Mouse (Mus musculus) retina, postnatal 7 days (tissue): Measurements from ENCODE around the gene Gm5478.
"Not testable (repeated sequence)": the region's sequence is repeated elsewhere in the genome, so short reads cannot be mapped to it uniquely, and the experiment has no call there.

Source experiments
- DNase-seq: peaks from one replicate; pipeline ENCODE4 v3.0.0-alpha.2; 2012; ENCODE audit warnings: low read depth, low spot score

Gm5478 gene

DNA sequence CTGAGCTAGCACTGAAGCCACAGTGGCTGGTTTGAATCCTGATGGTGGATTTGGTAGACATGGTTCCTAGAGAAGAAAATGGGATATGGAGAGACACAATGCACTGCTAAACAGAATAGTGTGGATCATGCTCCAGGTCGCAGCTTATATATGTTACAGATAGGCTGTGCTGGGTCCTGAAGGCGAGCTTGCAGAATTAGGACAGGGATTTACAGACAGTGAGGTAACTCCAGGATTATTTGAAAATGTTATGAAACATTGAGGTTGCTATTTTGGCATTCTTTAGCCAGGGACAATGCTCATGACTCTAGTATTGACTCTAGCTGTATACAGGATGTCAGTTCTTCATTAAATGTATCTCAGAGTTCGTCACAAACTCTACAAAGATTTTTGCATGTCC lies at the start of gene Gm5478:
TSS of gene Gm5478 (minus strand) at position 101 of the 400 bp plus-strand sequence.
- no peak for DNase-seq

DNA sequence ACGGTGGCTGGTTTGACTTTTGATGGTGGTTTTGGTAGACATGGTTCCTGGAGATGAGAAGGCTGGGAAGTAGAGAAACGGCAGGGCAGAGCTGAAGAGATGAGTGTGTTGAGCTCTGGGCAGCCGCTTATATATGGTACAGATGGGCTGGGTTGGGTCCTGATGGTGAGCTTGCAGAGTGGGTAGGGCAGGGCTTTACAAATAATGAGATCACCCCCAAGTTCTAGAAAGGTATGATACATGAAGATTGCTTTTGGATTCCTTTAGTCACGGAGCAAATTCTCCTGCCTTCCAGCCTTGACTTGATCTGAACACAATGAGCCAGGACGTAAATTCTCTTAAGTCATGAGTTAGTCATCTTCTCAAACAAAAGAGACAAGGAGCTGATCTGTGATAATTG lies 47.0 kb upstream of the Gm5478 start, which contains the start of gene Krt6a:
TSS of gene Krt6a (minus strand) at position 101 of the 400 bp plus-strand sequence.
- DNase-seq: no peak

DNA sequence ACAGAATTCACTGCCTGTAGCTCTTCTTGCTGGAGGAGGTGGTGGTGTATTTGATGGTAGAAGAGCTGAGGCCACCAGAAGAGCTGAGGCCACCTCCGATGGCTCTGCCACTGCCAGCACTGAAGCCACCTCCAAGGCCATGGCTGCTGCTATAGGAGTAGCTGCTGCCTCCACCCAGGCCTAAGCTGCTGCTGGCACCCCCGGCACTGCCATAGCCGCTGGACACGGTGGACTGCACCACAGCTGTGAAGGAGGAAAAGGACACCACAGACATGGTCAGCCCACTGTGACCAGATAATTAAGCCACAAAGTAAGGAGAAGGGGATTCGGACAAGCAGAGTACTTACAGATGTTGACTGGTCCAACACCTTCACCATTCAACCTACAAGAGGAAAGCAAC lies 43.3 kb upstream of the Gm5478 start:
- DNase-seq: not testable (repeated sequence)

DNA sequence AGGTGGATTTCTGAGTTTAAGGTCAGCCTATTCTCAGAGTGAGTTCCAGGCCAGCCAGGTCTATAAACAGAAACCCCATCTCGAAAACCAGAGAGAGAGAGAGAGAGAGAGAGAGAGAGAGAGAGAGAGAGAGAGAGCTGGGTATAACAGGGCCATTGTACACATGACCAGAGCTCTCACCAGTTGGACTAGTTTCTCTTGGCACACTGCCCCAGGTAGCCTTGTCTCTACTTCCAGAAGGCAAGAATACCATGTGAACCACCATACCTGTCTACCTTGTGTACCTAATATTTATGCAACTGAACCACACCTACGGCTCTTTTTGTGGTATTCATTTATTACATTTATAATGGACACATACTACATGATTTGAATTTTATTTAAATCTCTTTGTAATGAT lies 41.0 kb upstream of the Gm5478 start:
- no peak for DNase-seq

DNA sequence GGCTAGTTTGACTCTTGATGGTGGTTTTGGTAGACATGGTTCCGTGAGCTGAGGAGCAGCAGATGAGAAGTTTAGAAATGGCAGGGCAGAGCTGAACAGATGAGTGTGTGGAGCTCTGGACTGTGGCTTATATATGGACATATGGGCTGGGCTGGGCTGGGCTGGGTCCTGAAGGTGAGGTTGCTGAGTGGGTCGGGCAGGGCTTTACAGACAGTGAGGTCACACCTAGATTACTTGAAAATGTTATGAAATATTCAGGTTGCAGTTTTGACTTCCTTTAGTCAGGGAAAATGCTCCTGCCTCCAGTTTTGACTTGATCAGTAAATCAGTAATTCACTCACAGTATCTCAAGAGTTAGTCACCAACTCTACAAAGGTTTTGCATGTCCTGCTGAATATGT lies 33.0 kb upstream of the Gm5478 start, which contains the start of gene Krt6b:
TSS of gene Krt6b (minus strand) at position 101 of the 400 bp plus-strand sequence.
- no peak for DNase-seq

DNA sequence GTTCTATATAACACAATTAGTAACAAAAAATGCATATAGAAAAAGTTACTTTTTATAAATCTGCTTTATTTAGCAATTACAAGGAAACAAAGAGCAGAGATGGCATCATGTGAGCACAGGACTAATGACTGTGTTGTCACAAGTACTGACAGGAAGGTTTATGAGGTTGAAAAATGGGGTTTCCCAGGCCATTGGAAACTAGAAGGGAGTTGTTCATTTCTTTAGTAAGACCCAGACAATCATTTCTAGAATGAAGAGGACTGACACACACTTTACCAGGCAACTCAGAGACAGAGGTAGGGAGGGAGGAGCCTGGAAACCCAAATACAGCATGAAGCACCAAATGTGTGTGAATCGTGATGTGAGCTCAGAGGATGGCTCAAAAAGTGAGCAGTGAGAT lies 28.8 kb upstream of the Gm5478 start:
- no peak for DNase-seq

DNA sequence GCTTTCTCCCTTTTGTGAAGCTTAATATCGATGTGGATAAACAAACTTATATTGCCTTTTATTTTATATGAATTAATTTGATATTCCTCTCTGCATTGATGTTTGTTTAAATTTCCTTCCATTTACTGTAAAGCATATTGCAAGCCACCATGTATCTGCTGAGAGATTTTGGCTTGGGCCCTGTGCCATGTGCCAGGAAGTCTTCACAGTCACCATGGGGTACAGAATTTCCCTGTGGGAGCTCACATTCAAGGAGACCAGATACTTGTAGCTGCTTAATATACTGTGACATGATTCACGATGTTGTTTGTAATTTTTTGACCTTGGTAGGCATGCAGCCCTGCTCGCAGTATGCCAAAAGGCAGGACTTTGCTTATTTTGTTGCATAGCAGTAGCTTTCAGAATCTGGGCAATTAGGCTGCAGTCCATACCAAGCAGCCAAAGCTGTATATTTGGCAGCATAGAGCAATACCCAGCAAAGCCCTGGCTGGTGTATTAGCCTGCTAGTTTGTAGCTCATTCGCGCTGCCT lies 5.6 kb upstream of the Gm5478 start:
- no peak for DNase-seq

DNA sequence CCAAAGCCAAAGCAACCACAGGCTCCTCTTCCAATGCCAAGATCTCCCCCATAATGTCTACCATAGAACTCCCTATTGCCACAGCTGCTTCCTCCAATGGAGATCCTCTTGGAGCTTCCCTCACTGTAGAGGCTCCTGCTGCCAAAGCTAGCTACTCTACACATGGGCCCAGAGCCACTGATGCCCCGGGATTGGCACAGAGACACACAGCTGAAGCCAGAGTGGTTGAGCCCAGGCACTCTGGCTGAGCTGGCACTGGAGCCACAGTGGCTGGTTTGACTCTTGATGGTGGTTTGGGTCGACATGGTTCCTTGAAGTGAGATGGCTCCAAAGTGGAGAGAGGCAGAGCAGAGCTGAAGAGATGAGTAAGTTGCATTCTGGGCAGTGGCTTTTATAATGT lies 19.3 kb downstream of the Gm5478 start, which contains the start of gene Gm5414:
TSS of gene Gm5414 (minus strand) at position 305 of the 400 bp plus-strand sequence.
- DNase-seq: no peak

DNA sequence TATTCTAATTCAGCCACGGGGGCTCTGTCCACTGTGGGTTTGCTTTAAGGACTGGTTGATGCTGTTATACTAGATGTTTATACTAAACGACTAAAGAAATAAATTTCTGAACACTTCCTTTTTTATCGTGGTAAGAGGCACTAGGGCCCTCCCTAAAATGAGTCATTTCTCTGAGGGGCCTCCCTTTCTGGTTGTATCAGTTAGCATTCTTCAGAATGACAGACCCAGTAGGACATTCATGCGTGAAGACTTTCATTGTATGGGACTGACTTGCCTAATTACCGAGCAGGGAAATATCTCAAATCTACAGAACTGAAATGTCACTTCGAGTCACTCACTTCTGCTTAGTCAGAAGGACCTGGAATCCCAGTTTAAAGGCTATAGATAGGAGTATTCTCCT lies 48.1 kb downstream of the Gm5478 start:
- DNase-seq: no peak
